Mouse (Mus musculus) liver, embryonic 14.5 days (tissue): ENCODE results near the gene Peli3. TPM values are rescaled to one million over a fixed set of nuclear protein-coding genes. Genes with fewer than 3 reads are reported as not detected.
A peak's percentile ranks its signal among the peaks of the same experiment; 100 is the strongest.

Experiments used
- ATAC-seq: fragments of 200-750 bp; cut with Nextera tagmentation; 2 replicates; pipeline ENCODE4 v1.8.0; 2017; ENCODE audit warnings: moderate number of reproducible peaks, mild to moderate bottlenecking, moderate library complexity; ENCODE audit not compliant: insufficient read depth
- DNase-seq, 3 experiments: peaks; one replicate each; pipeline ENCODE4 v3.0.0-alpha.2; 2012 to 2013; ENCODE audit warnings: low read depth in 3 of 3, low spot score in 3 of 3
- H3K27ac ChIP-seq: fragments of 300-500 bp; sonication (generic); 2 replicates; pipeline ENCODE4 v1.5.1; 2014; ENCODE audit warnings: moderate library complexity, mild to moderate bottlenecking, control low read depth, inconsistent platforms
- H3K27me3 ChIP-seq: fragments of 300-500 bp; sonication (generic); 2 replicates; pipeline ENCODE4 v1.6.1; 2014; ENCODE audit warnings: mild to moderate bottlenecking, low read length, moderate library complexity; ENCODE audit not compliant: control insufficient read depth, insufficient read depth
- H3K36me3 ChIP-seq: fragments of 300-500 bp; sonication (generic); replicated peaks from 2 replicates; pipeline ENCODE4 v1.6.1; 2014; ENCODE audit warnings: low read depth; ENCODE audit not compliant: control insufficient read depth, insufficient read depth
- H3K4me1 ChIP-seq, 2 experiments: fragments of 200-500 bp in 1 of 2; fragments of 300-500 bp in 1 of 2; sonication (generic) in 1 of 2; replicated peaks; 2 replicates each; pipeline ENCODE4 v1.6.1; 2012 to 2014; ENCODE audit warnings: antibody characterized with exemption in 1 of 2, inconsistent platforms in 1 of 2, low read length in 1 of 2; ENCODE audit not compliant: control insufficient read depth in 2 of 2, insufficient read depth in 2 of 2
- H3K4me2 ChIP-seq: fragments of 300-500 bp; sonication (generic); 2 replicates; pipeline ENCODE4 v1.6.1; 2014; ENCODE audit warnings: low read depth, mild to moderate bottlenecking, control low read depth, moderate library complexity
- H3K4me3 ChIP-seq, 2 experiments: fragments of 200-500 bp in 1 of 2; fragments of 300-500 bp in 1 of 2; sonication (generic) in 1 of 2; 2 replicates each; pipeline ENCODE4 v1.5.1; 2012 to 2014; ENCODE audit warnings: low read depth in 2 of 2, low read length in 2 of 2, mild to moderate bottlenecking in 2 of 2, control low read depth in 1 of 2, inconsistent platforms in 1 of 2, moderate library complexity in 1 of 2; ENCODE audit not compliant: insufficient read depth in 1 of 2
- H3K9ac ChIP-seq: fragments of 300-500 bp; sonication (generic); replicated peaks from 2 replicates; pipeline ENCODE4 v1.6.1; 2014; ENCODE audit warnings: mild to moderate bottlenecking, control low read depth, moderate library complexity
- H3K9me3 ChIP-seq: fragments of 300-500 bp; sonication (generic); 2 replicates; pipeline ENCODE4 v1.6.1; 2016; ENCODE audit warnings: low read length, mixed read lengths; ENCODE audit not compliant: control insufficient read depth
- CTCF ChIP-seq: IDR thresholded peaks from 2 replicates; pipeline ENCODE4 v1.5.1; 2016; ENCODE audit warnings: antibody characterized with exemption, low read depth, control low read depth
- EP300 ChIP-seq: IDR thresholded peaks from 2 replicates; pipeline ENCODE4 v1.6.1; 2016; ENCODE audit warnings: antibody characterized with exemption, low read depth
- WGBS: fragments of 180-500 bp; shearing (Covaris S2); extraction: QIAGEN DNeasy Blood & Tissue Kit; methylation state at CpG from one replicate; pipeline ENCODE4 v1.1.7; 2014; ENCODE audit not compliant: insufficient replicate concordance; 5-methylcytosine and 5-hydroxymethylcytosine counted together
- polyA plus RNA-seq, 2 experiments: library from polyadenylated mRNA; depleted of rRNA in 1 of 2; stranded (reverse) in 1 of 2; unstranded in 1 of 2; fragments of >200 nt; fragmentation: Nextera tagmentation in 1 of 2; extraction: Ambion mirVana in 1 of 2; gene quantifications; 2 replicates each; pipeline versions ENCODE4 v1.2.1 to v1.2.3; 2012 to 2014

Peli3 gene
- polyA plus RNA-seq, 2 experiments, result 0.03 to 0.24 TPM

DNA sequence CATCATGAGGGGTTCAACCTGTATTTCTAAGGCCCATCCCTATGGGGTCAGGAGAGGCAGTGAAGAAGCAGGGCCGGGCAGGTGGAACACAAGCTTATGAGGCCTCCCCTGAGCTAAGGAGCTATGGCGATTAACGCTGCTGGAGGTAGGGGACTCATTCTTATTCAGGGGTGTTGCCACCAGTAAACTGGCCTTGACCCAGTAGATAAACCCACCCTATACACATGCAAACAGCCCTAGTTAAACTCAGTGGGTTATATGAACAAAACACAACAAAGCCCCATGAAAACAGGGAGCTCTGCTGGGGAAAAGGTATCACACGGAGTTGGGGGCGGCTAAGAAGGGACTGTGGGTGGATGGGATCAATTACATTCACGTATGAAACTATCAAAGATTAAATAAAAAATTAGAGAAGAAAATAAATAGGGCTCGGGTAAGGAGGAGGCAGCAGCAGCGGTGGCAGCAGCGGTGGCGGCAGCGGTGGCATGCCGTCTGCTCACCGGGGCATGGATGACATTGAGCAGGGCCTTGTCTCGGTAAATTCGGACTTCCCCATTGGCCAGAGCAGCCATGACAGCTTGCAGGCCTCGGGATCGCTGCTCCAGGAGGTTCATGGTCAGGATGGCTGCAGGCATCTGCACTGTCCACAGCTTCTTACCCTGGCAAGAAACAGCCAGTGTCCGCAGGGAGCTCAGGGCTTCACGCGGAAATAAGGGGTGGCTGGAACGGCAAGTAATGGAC, 46.0 kb downstream of the Peli3 start:
- H3K9ac ChIP-seq, result no peak overlapping the region
- no peaks in the 10 kb centered on the region for H3K9me3 ChIP-seq
- TF ChIP-seq EP300, result no peak
- no peak overlapping the region for H3K4me2 ChIP-seq
- H3K27ac ChIP-seq, result no peak overlapping the region
- no peak for DNase-seq
- no peak for ATAC-seq
- no peaks in the 10 kb centered on the region for H3K36me3 ChIP-seq
- WGBS, result 61% methylated on average over 21 of the region's 21 CpGs
- peaks cover 7 to 10% of the 10 kb centered on the region in 2 experiments for H3K4me1 ChIP-seq
- H3K27me3 ChIP-seq, result no peaks in the 10 kb centered on the region
- H3K4me3 ChIP-seq, result no peak overlapping the region

DNA sequence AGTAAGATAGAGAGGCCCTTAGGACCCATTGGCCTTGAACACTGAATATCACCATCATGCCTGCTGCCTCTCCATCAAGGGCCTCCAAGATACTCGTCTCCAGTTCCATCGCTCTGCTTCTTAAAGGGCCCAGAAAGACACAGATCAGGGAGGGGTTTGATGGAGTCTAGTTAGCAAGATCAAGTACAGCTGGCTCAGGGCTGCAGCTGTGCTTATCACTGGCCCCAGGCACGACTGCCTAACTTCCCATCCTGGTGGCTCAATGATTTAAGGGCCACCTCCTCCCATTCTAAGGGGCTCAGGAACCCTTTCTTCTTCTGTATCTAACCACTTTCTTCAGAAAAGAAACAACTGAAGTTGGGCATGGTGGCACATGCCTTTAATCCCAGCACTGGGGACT, 51.1 kb downstream of the Peli3 start:
- peak overlapping the region; percentile 42 for H3K4me2 ChIP-seq
- TF ChIP-seq CTCF (no peak), EP300 (peak; percentile 76)
- H3K27me3 ChIP-seq, result no peaks in the 10 kb centered on the region
- H3K4me3 ChIP-seq, result no peak overlapping the region
- DNase-seq, result peak; percentile 68 to 75 (median 75)
- peaks cover 19 to 23% of the 10 kb centered on the region in 2 experiments for H3K4me1 ChIP-seq
- no peaks in the 10 kb centered on the region for H3K36me3 ChIP-seq
- peak overlapping the region; percentile 49 for H3K9ac ChIP-seq
- H3K27ac ChIP-seq, result peak overlapping the region; percentile 40
- WGBS, result 13% methylated on average over 3 of the region's 3 CpGs
- ATAC-seq, result peak; percentile 95
- H3K9me3 ChIP-seq, result no peaks in the 10 kb centered on the region

DNA sequence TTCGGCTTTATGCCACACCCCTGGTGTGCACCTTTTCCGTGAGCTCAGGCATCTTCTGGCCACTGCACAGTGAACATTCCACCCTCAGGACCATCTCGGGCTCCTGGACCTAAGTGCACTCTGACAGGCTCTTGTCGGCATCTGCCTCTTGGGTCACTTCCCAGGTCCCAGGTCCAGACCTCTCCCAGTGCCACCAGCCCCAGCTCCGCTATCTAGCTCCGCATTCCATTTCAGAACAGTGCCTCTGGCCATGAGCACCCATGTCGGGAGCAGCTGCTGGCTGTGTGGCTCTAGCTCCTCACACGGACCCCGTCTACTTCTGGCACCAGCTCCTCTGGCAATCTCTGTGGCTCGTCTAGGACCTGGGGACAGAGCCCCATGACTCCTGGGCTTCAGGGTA, 53.1 kb downstream of the Peli3 start:
- no peak overlapping the region for H3K4me2 ChIP-seq
- peaks cover 19 to 23% of the 10 kb centered on the region in 2 experiments for H3K4me1 ChIP-seq
- H3K27me3 ChIP-seq, result no peaks in the 10 kb centered on the region
- ATAC-seq, result no peak
- H3K4me3 ChIP-seq, result no peak overlapping the region
- no peak overlapping the region for H3K27ac ChIP-seq
- no peak for TF ChIP-seq EP300
- no peak for TF ChIP-seq CTCF
- 74% methylated on average over 10 of the region's 10 CpGs for WGBS
- H3K9ac ChIP-seq, result no peak overlapping the region
- no peaks in the 10 kb centered on the region for H3K9me3 ChIP-seq
- no peak for DNase-seq
- no peaks in the 10 kb centered on the region for H3K36me3 ChIP-seq

DNA sequence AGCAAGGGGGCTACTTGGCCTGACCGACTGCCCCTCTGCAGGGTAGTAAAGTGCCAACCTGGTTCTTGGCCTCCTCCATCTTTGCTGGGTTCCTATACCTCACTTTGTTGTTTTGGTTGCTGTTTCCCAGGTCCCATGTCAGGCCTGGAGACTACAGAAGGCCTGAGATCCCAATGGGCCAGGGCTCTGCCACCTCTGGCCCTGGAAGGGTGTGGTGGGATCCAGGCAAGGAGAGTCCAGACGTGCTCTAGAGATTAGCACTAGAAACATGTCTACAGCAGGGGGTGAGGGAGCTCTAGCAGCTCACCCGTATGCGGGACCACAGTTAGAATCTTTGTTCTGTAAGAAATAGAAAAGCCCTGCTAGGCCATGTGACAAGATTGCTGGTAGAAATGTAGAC, 59.0 kb downstream of the Peli3 start:
- Histone ChIP-seq H3K36me3 (peaks cover 3% of the 10 kb centered on the region), H3K4me2 (peak overlapping the region; percentile 33), H3K4me3 (no peak overlapping the region), H3K4me1 (peaks cover 19 to 24% of the 10 kb centered on the region in 2 experiments), H3K9ac (peak overlapping the region; percentile 5), H3K9me3 (no peaks in the 10 kb centered on the region), H3K27me3 (no peaks in the 10 kb centered on the region), H3K27ac (peak overlapping the region; percentile 77)
- no peak for TF ChIP-seq EP300
- no peak for TF ChIP-seq CTCF
- WGBS, result 35% methylated on average over 4 of the region's 4 CpGs
- ATAC-seq (peak; percentile 88), DNase-seq (peak; percentile 27 to 47 (median 38))

Other genes with a start within 250 kb of the Peli3 start
- 0.01 and 0.20 TPM in 2 replicates for gene Gm960, start 244.5 kb downstream of the Peli3 start, polyA plus RNA-seq (2012; rRNA removed)
- gene Gm960, start 244.5 kb downstream of the Peli3 start, polyA plus RNA-seq (2014; fragmentation: Nextera tagmentation; extraction: Ambion mirVana), result 0.75 TPM in 1 of 2 replicates, not detected in the other
- 0.04 and 0.08 TPM in 2 replicates for gene Sptbn2, start 232.0 kb downstream of the Peli3 start, polyA plus RNA-seq (2012; rRNA removed)
- 0.03 and 0.15 TPM in 2 replicates for gene Sptbn2, start 232.0 kb downstream of the Peli3 start, polyA plus RNA-seq (2014; fragmentation: Nextera tagmentation; extraction: Ambion mirVana)
- 3.3 and 3.4 TPM in 2 replicates for gene Rbm4b, start 186.6 kb downstream of the Peli3 start, polyA plus RNA-seq (2012; rRNA removed)
- gene Rbm4b, start 186.6 kb downstream of the Peli3 start, polyA plus RNA-seq (2014; fragmentation: Nextera tagmentation; extraction: Ambion mirVana), result 8.4 and 9.5 TPM in 2 replicates
- gene Rbm4, start 149.2 kb downstream of the Peli3 start, polyA plus RNA-seq (2012; rRNA removed), result 23.8 and 27.9 TPM in 2 replicates
- 22.1 and 24.3 TPM in 2 replicates for gene Rbm4, start 149.2 kb downstream of the Peli3 start, polyA plus RNA-seq (2014; fragmentation: Nextera tagmentation; extraction: Ambion mirVana)
- gene Gm21992, start 131.5 kb downstream of the Peli3 start, polyA plus RNA-seq (2012; rRNA removed), result 10.7 and 15.1 TPM in 2 replicates
- 8.6 and 9.5 TPM in 2 replicates for gene Gm21992, start 131.5 kb downstream of the Peli3 start, polyA plus RNA-seq (2014; fragmentation: Nextera tagmentation; extraction: Ambion mirVana)
- 23.9 and 27.1 TPM in 2 replicates for gene Rbm14, start 131.5 kb downstream of the Peli3 start, polyA plus RNA-seq (2012; rRNA removed)
- gene Rbm14, start 131.5 kb downstream of the Peli3 start, polyA plus RNA-seq (2014; fragmentation: Nextera tagmentation; extraction: Ambion mirVana), result 30.3 and 35.7 TPM in 2 replicates
- 24.0 and 38.1 TPM in 2 replicates for gene Ccs, start 103.8 kb downstream of the Peli3 start, polyA plus RNA-seq (2012; rRNA removed)
- gene Ccs, start 103.8 kb downstream of the Peli3 start, polyA plus RNA-seq (2014; fragmentation: Nextera tagmentation; extraction: Ambion mirVana), result 35.4 and 41.2 TPM in 2 replicates
- gene Ccdc87, start 103.8 kb downstream of the Peli3 start, polyA plus RNA-seq (2012; rRNA removed), result 0.01 and 0.02 TPM in 2 replicates
- not detected in 2 replicates for gene Ccdc87, start 103.8 kb downstream of the Peli3 start, polyA plus RNA-seq (2014; fragmentation: Nextera tagmentation; extraction: Ambion mirVana)
- gene Ctsf, start 88.0 kb downstream of the Peli3 start, polyA plus RNA-seq (2012; rRNA removed), result 18.5 and 20.8 TPM in 2 replicates
- 30.6 and 32.8 TPM in 2 replicates for gene Ctsf, start 88.0 kb downstream of the Peli3 start, polyA plus RNA-seq (2014; fragmentation: Nextera tagmentation; extraction: Ambion mirVana)
- gene Actn3, start 65.2 kb downstream of the Peli3 start, polyA plus RNA-seq (2012; rRNA removed), result 0.18 and 0.33 TPM in 2 replicates
- gene Actn3, start 65.2 kb downstream of the Peli3 start, polyA plus RNA-seq (2014; fragmentation: Nextera tagmentation; extraction: Ambion mirVana), result 0.28 TPM in 2 replicates
- 16.5 and 17.2 TPM in 2 replicates for gene Zdhhc24, start 64.5 kb downstream of the Peli3 start, polyA plus RNA-seq (2012; rRNA removed)
- 6.8 and 6.9 TPM in 2 replicates for gene Zdhhc24, start 64.5 kb downstream of the Peli3 start, polyA plus RNA-seq (2014; fragmentation: Nextera tagmentation; extraction: Ambion mirVana)
- 1.2 TPM in 2 replicates for gene Bbs1, start 36.5 kb downstream of the Peli3 start, polyA plus RNA-seq (2012; rRNA removed)
- 0.27 and 0.82 TPM in 2 replicates for gene Bbs1, start 36.5 kb downstream of the Peli3 start, polyA plus RNA-seq (2014; fragmentation: Nextera tagmentation; extraction: Ambion mirVana)
- gene Dpp3, start 14.8 kb downstream of the Peli3 start, polyA plus RNA-seq (2012; rRNA removed), result 22.4 and 28.0 TPM in 2 replicates
- gene Dpp3, start 14.8 kb downstream of the Peli3 start, polyA plus RNA-seq (2014; fragmentation: Nextera tagmentation; extraction: Ambion mirVana), result 37.0 and 39.9 TPM in 2 replicates
- gene Mrpl11, start 19.0 kb upstream of the Peli3 start, polyA plus RNA-seq (2012; rRNA removed), result 17.8 and 31.8 TPM in 2 replicates
- gene Mrpl11, start 19.0 kb upstream of the Peli3 start, polyA plus RNA-seq (2014; fragmentation: Nextera tagmentation; extraction: Ambion mirVana), result 64.7 and 66.2 TPM in 2 replicates
- gene Npas4, start 47.2 kb upstream of the Peli3 start, polyA plus RNA-seq (2012; rRNA removed), result 0.11 and 0.12 TPM in 2 replicates
- not detected in 2 replicates for gene Npas4, start 47.2 kb upstream of the Peli3 start, polyA plus RNA-seq (2014; fragmentation: Nextera tagmentation; extraction: Ambion mirVana)
- 2.5 and 3.8 TPM in 2 replicates for gene Slc29a2, start 80.7 kb upstream of the Peli3 start, polyA plus RNA-seq (2012; rRNA removed)
- 0.76 and 0.96 TPM in 2 replicates for gene Slc29a2, start 80.7 kb upstream of the Peli3 start, polyA plus RNA-seq (2014; fragmentation: Nextera tagmentation; extraction: Ambion mirVana)
- gene B4gat1, start 95.7 kb upstream of the Peli3 start, polyA plus RNA-seq (2012; rRNA removed), result 3.4 and 4.2 TPM in 2 replicates
- 6.5 TPM in 2 replicates for gene B4gat1, start 95.7 kb upstream of the Peli3 start, polyA plus RNA-seq (2014; fragmentation: Nextera tagmentation; extraction: Ambion mirVana)
- gene AC124502.3, start 95.8 kb upstream of the Peli3 start, polyA plus RNA-seq (2012; rRNA removed), result 0.19 and 0.29 TPM in 2 replicates
- gene AC124502.3, start 95.8 kb upstream of the Peli3 start, polyA plus RNA-seq (2014; fragmentation: Nextera tagmentation; extraction: Ambion mirVana), result 0.13 and 0.59 TPM in 2 replicates
- 17.3 and 19.9 TPM in 2 replicates for gene Brms1, start 98.2 kb upstream of the Peli3 start, polyA plus RNA-seq (2012; rRNA removed)
- 24.5 and 26.4 TPM in 2 replicates for gene Brms1, start 98.2 kb upstream of the Peli3 start, polyA plus RNA-seq (2014; fragmentation: Nextera tagmentation; extraction: Ambion mirVana)
- 0.42 and 0.54 TPM in 2 replicates for gene Rin1, start 107.4 kb upstream of the Peli3 start, polyA plus RNA-seq (2012; rRNA removed)
- gene Rin1, start 107.4 kb upstream of the Peli3 start, polyA plus RNA-seq (2014; fragmentation: Nextera tagmentation; extraction: Ambion mirVana), result 0.13 and 0.28 TPM in 2 replicates
- gene Cd248, start 125.0 kb upstream of the Peli3 start, polyA plus RNA-seq (2012; rRNA removed), result 1.7 and 2.0 TPM in 2 replicates
- 2.8 and 3.4 TPM in 2 replicates for gene Cd248, start 125.0 kb upstream of the Peli3 start, polyA plus RNA-seq (2014; fragmentation: Nextera tagmentation; extraction: Ambion mirVana)
- gene Tmem151a, start 142.4 kb upstream of the Peli3 start, polyA plus RNA-seq (2012; rRNA removed), result 0.18 and 0.21 TPM in 2 replicates
- gene Tmem151a, start 142.4 kb upstream of the Peli3 start, polyA plus RNA-seq (2014; fragmentation: Nextera tagmentation; extraction: Ambion mirVana), result 0.25 and 0.28 TPM in 2 replicates
- gene Yif1a, start 145.4 kb upstream of the Peli3 start, polyA plus RNA-seq (2012; rRNA removed), result 34.7 and 37.0 TPM in 2 replicates
- gene Yif1a, start 145.4 kb upstream of the Peli3 start, polyA plus RNA-seq (2014; fragmentation: Nextera tagmentation; extraction: Ambion mirVana), result 58.6 and 60.0 TPM in 2 replicates
- 0.63 and 1.0 TPM in 2 replicates for gene Cnih2, start 155.4 kb upstream of the Peli3 start, polyA plus RNA-seq (2012; rRNA removed)
- 0.50 and 0.73 TPM in 2 replicates for gene Cnih2, start 155.4 kb upstream of the Peli3 start, polyA plus RNA-seq (2014; fragmentation: Nextera tagmentation; extraction: Ambion mirVana)
- gene Rab1b, start 163.9 kb upstream of the Peli3 start, polyA plus RNA-seq (2012; rRNA removed), result 50.6 and 58.8 TPM in 2 replicates
- 76.2 and 84.8 TPM in 2 replicates for gene Rab1b, start 163.9 kb upstream of the Peli3 start, polyA plus RNA-seq (2014; fragmentation: Nextera tagmentation; extraction: Ambion mirVana)
- gene Klc2, start 175.4 kb upstream of the Peli3 start, polyA plus RNA-seq (2012; rRNA removed), result 2.3 and 3.5 TPM in 2 replicates
- gene Klc2, start 175.4 kb upstream of the Peli3 start, polyA plus RNA-seq (2014; fragmentation: Nextera tagmentation; extraction: Ambion mirVana), result 1.3 and 1.6 TPM in 2 replicates